Mouse (Mus musculus): ENCODE measurements around the gene Tmem136. TPM values are rescaled to one million over a fixed set of nuclear protein-coding genes. Genes with fewer than 3 reads are reported as not detected.
A peak's percentile ranks its signal among the peaks of the same experiment; 100 is the strongest.
"Not testable (repeated sequence)": the region's sequence is repeated elsewhere in the genome, so short reads cannot be mapped to it uniquely, and the experiment has no call there.

The Tmem136 gene
- polyA plus RNA-seq, 1 experiment from 2014 or later = 11.6 TPM

GRCm38 (mm10) chr9:43141839-43142238 lies 25.5 kb upstream of the Tmem136 start:
- H3K9ac ChIP-seq (replicated peaks; ENCODE audit: low read length) = no peak overlapping the region
- ATAC-seq (ENCODE audit: low FRiP score, low TSS enrichment) (no peak), DNase-seq (peak; percentile 89)
- no peaks in the 10 kb centered on the region for H3K9me3 ChIP-seq (ENCODE audit: control insufficient read depth, low read length)
- H3K27ac ChIP-seq (replicated peaks; ENCODE audit: low read depth, low read length) = no peak overlapping the region
- no peaks in the 10 kb centered on the region for H3K4me1 ChIP-seq (ENCODE audit: control insufficient read depth, insufficient read depth, low read length)
- H3K4me3 ChIP-seq (replicated peaks; ENCODE audit: low read depth, low read length) = no peak overlapping the region
- no peaks in the 10 kb centered on the region for H3K36me3 ChIP-seq (ENCODE audit: control insufficient read depth, insufficient read depth, low read length)
- H3K27me3 ChIP-seq (ENCODE audit: control insufficient read depth, insufficient read depth, low read length) = no peaks in the 10 kb centered on the region
- H3K4me2 ChIP-seq (ENCODE audit: low read length) = no peak overlapping the region
- WGBS = 9% methylated on average over 4 of the region's 4 CpGs

GRCm38 (mm10) chr9:43133525-43133924 lies 17.2 kb upstream of the Tmem136 start:
- H3K4me2 ChIP-seq (ENCODE audit: low read length) = no peak overlapping the region

GRCm38 (mm10) chr9:43132380-43132779 lies 16.0 kb upstream of the Tmem136 start:
- H3K27me3 ChIP-seq (ENCODE audit: control insufficient read depth, insufficient read depth, low read length) = no peaks in the 10 kb centered on the region
- H3K4me2 ChIP-seq (ENCODE audit: low read length) = no peak overlapping the region
- no peak overlapping the region for H3K9ac ChIP-seq (replicated peaks; ENCODE audit: low read length)
- no peak for ATAC-seq (ENCODE audit: low FRiP score, low TSS enrichment)
- H3K4me3 ChIP-seq (replicated peaks; ENCODE audit: low read depth, low read length) = no peak overlapping the region
- H3K4me1 ChIP-seq (ENCODE audit: control insufficient read depth, insufficient read depth, low read length) = no peaks in the 10 kb centered on the region
- DNase-seq = no peak
- no peaks in the 10 kb centered on the region for H3K9me3 ChIP-seq (ENCODE audit: control insufficient read depth, low read length)
- no peak overlapping the region for H3K27ac ChIP-seq (replicated peaks; ENCODE audit: low read depth, low read length)
- WGBS = 40% methylated on average over 4 of the region's 4 CpGs
- H3K36me3 ChIP-seq (ENCODE audit: control insufficient read depth, insufficient read depth, low read length) = no peaks in the 10 kb centered on the region

More at GRCm38 (mm10) chr9:43133525-43133924, 17.2 kb upstream of the Tmem136 start:
- no peak overlapping the region for H3K4me3 ChIP-seq (replicated peaks; ENCODE audit: low read depth, low read length)
- DNase-seq (no peak), ATAC-seq (ENCODE audit: low FRiP score, low TSS enrichment) (no peak)
- no peak overlapping the region for H3K27ac ChIP-seq (replicated peaks; ENCODE audit: low read depth, low read length)
- no peaks in the 10 kb centered on the region for H3K9me3 ChIP-seq (ENCODE audit: control insufficient read depth, low read length)
- H3K36me3 ChIP-seq (ENCODE audit: control insufficient read depth, insufficient read depth, low read length) = no peaks in the 10 kb centered on the region
- H3K9ac ChIP-seq (replicated peaks; ENCODE audit: low read length) = no peak overlapping the region
- WGBS = 79% methylated on average over 3 of the region's 3 CpGs
- no peaks in the 10 kb centered on the region for H3K4me1 ChIP-seq (ENCODE audit: control insufficient read depth, insufficient read depth, low read length)
- no peaks in the 10 kb centered on the region for H3K27me3 ChIP-seq (ENCODE audit: control insufficient read depth, insufficient read depth, low read length)

GRCm38 (mm10) chr9:43131940-43132339 lies 15.6 kb upstream of the Tmem136 start:
- 80% methylated on average over 5 of the region's 5 CpGs for WGBS
- Histone ChIP-seq H3K36me3 (ENCODE audit: control insufficient read depth, insufficient read depth, low read length) (no peaks in the 10 kb centered on the region), H3K9ac (replicated peaks; ENCODE audit: low read length) (no peak overlapping the region), H3K9me3 (ENCODE audit: control insufficient read depth, low read length) (no peaks in the 10 kb centered on the region), H3K27ac (replicated peaks; ENCODE audit: low read depth, low read length) (no peak overlapping the region), H3K4me3 (replicated peaks; ENCODE audit: low read depth, low read length) (no peak overlapping the region), H3K4me2 (ENCODE audit: low read length) (no peak overlapping the region), H3K4me1 (ENCODE audit: control insufficient read depth, insufficient read depth, low read length) (no peaks in the 10 kb centered on the region), H3K27me3 (ENCODE audit: control insufficient read depth, insufficient read depth, low read length) (no peaks in the 10 kb centered on the region)
- DNase-seq (no peak), ATAC-seq (ENCODE audit: low FRiP score, low TSS enrichment) (no peak)

- WGBS = 96% methylated on average over 2 of the region's 2 CpGs
- DNase-seq = no peak
- H3K27me3 ChIP-seq (ENCODE audit: control insufficient read depth, insufficient read depth, low read length) = no peaks in the 10 kb centered on the region
Observed at GRCm38 (mm10) chr9:43130684-43131083, 14.3 kb upstream of the Tmem136 start.

GRCm38 (mm10) chr9:43127101-43127787 lies 10.9 kb upstream of the Tmem136 start:
- H3K4me3 ChIP-seq (replicated peaks; ENCODE audit: low read depth, low read length) = no peak overlapping the region
- H3K27me3 ChIP-seq (ENCODE audit: control insufficient read depth, insufficient read depth, low read length) = no peaks in the 10 kb centered on the region
- no peak overlapping the region for H3K27ac ChIP-seq (replicated peaks; ENCODE audit: low read depth, low read length)
- H3K9ac ChIP-seq (replicated peaks; ENCODE audit: low read length) = no peak overlapping the region
- 72% methylated on average over 10 of the region's 10 CpGs for WGBS
- DNase-seq (no peak), ATAC-seq (ENCODE audit: low FRiP score, low TSS enrichment) (no peak)
- H3K4me1 ChIP-seq (ENCODE audit: control insufficient read depth, insufficient read depth, low read length) = no peaks in the 10 kb centered on the region
- no peaks in the 10 kb centered on the region for H3K9me3 ChIP-seq (ENCODE audit: control insufficient read depth, low read length)
- no peak overlapping the region for H3K4me2 ChIP-seq (ENCODE audit: low read length)
- H3K36me3 ChIP-seq (ENCODE audit: control insufficient read depth, insufficient read depth, low read length) = no peaks in the 10 kb centered on the region

More at GRCm38 (mm10) chr9:43130684-43131083, 14.3 kb upstream of the Tmem136 start:
- Histone ChIP-seq H3K9ac (replicated peaks; ENCODE audit: low read length) (no peak overlapping the region), H3K27ac (replicated peaks; ENCODE audit: low read depth, low read length) (no peak overlapping the region), H3K4me2 (ENCODE audit: low read length) (no peak overlapping the region), H3K4me3 (replicated peaks; ENCODE audit: low read depth, low read length) (no peak overlapping the region), H3K4me1 (ENCODE audit: control insufficient read depth, insufficient read depth, low read length) (no peaks in the 10 kb centered on the region), H3K36me3 (ENCODE audit: control insufficient read depth, insufficient read depth, low read length) (no peaks in the 10 kb centered on the region), H3K9me3 (ENCODE audit: control insufficient read depth, low read length) (no peaks in the 10 kb centered on the region)
- ATAC-seq (ENCODE audit: low FRiP score, low TSS enrichment) = no peak

- Histone ChIP-seq H3K4me1 (ENCODE audit: control insufficient read depth, insufficient read depth, low read length) (no peaks in the 10 kb centered on the region), H3K9ac (replicated peaks; ENCODE audit: low read length) (no peak overlapping the region), H3K9me3 (ENCODE audit: control insufficient read depth, low read length) (no peaks in the 10 kb centered on the region), H3K4me3 (replicated peaks; ENCODE audit: low read depth, low read length) (no peak overlapping the region), H3K36me3 (ENCODE audit: control insufficient read depth, insufficient read depth, low read length) (no peaks in the 10 kb centered on the region), H3K27me3 (ENCODE audit: control insufficient read depth, insufficient read depth, low read length) (no peaks in the 10 kb centered on the region), H3K4me2 (ENCODE audit: low read length) (no peak overlapping the region), H3K27ac (replicated peaks; ENCODE audit: low read depth, low read length) (no peak overlapping the region)
- DNase-seq (no peak), ATAC-seq (ENCODE audit: low FRiP score, low TSS enrichment) (no peak)
- 62% methylated on average over 1 of the region's 1 CpGs for whole genome bisulfite sequencing
Observed at GRCm38 (mm10) chr9:43122379-43122778, 6.0 kb upstream of the Tmem136 start.

GRCm38 (mm10) chr9:43121948-43122347 lies 5.6 kb upstream of the Tmem136 start:
- not testable (repeated sequence) for H3K9me3 ChIP-seq (ENCODE audit: control insufficient read depth, low read length); DNase-seq; H3K4me1 ChIP-seq (ENCODE audit: control insufficient read depth, insufficient read depth, low read length); H3K27ac ChIP-seq (replicated peaks; ENCODE audit: low read depth, low read length); H3K36me3 ChIP-seq (ENCODE audit: control insufficient read depth, insufficient read depth, low read length); H3K9ac ChIP-seq (replicated peaks; ENCODE audit: low read length); H3K4me2 ChIP-seq (ENCODE audit: low read length); H3K27me3 ChIP-seq (ENCODE audit: control insufficient read depth, insufficient read depth, low read length); H3K4me3 ChIP-seq (replicated peaks; ENCODE audit: low read depth, low read length); ATAC-seq (ENCODE audit: low FRiP score, low TSS enrichment)
- WGBS = 93% methylated on average over 2 of the region's 2 CpGs

GRCm38 (mm10) chr9:43116997-43117336 lies 597 bp upstream of the Tmem136 start:
- no peak overlapping the region for H3K9ac ChIP-seq (replicated peaks; ENCODE audit: low read length)
- ATAC-seq (ENCODE audit: low FRiP score, low TSS enrichment) (no peak), DNase-seq (no peak)
- H3K4me2 ChIP-seq (ENCODE audit: low read length) = peak overlapping the region; percentile 76
- no peaks in the 10 kb centered on the region for H3K36me3 ChIP-seq (ENCODE audit: control insufficient read depth, insufficient read depth, low read length)
- H3K27me3 ChIP-seq (ENCODE audit: control insufficient read depth, insufficient read depth, low read length) = no peaks in the 10 kb centered on the region
- no peaks in the 10 kb centered on the region for H3K9me3 ChIP-seq (ENCODE audit: control insufficient read depth, low read length)
- 86% methylated on average over 6 of the region's 6 CpGs for WGBS
- peaks cover 10% of the 10 kb centered on the region; the same call in 1 of the 2 replicates for H3K4me1 ChIP-seq (ENCODE audit: control insufficient read depth, insufficient read depth, low read length)
- no peak overlapping the region for H3K27ac ChIP-seq (replicated peaks; ENCODE audit: low read depth, low read length)
- no peak overlapping the region for H3K4me3 ChIP-seq (replicated peaks; ENCODE audit: low read depth, low read length)

All from midbrain, embryonic 14.5 days (tissue).